Mouse (Mus musculus) embryonic facial prominence, embryonic 14.5 days (tissue): ENCODE results near the gene Snd1. TPM values are rescaled to one million over a fixed set of nuclear protein-coding genes. Genes with fewer than 3 reads are reported as not detected.

Experiments
- ATAC-seq: fragments of 200-750 bp; cut with Nextera tagmentation; 2 replicates; pipeline ENCODE4 v1.8.0; 2017; ENCODE audit warnings: low read depth, moderate number of reproducible peaks, moderate TSS enrichment
- DNase-seq: peaks from one replicate; pipeline ENCODE4 v3.0.0-alpha.2; 2015; ENCODE audit warnings: low spot score
- H3K27ac ChIP-seq: fragments of 300-500 bp; sonication (generic); replicated peaks from 2 replicates; pipeline ENCODE4 v1.5.1; 2014; ENCODE audit warnings: low read depth, mild to moderate bottlenecking, low read length, moderate library complexity
- H3K27me3 ChIP-seq: fragments of 300-500 bp; sonication (generic); replicated peaks from 2 replicates; pipeline ENCODE4 v1.6.1; 2014; ENCODE audit warnings: low read length; ENCODE audit not compliant: control insufficient read depth, insufficient read depth
- H3K36me3 ChIP-seq: fragments of 300-500 bp; sonication (generic); 2 replicates; pipeline ENCODE4 v1.6.1; 2014; ENCODE audit warnings: low read length, mixed read lengths; ENCODE audit not compliant: control insufficient read depth, insufficient read depth
- H3K4me1 ChIP-seq: fragments of 300-500 bp; sonication (generic); 2 replicates; pipeline ENCODE4 v1.6.1; 2014; ENCODE audit warnings: antibody characterized with exemption, low read length; ENCODE audit not compliant: control insufficient read depth, insufficient read depth
- H3K4me2 ChIP-seq: fragments of 300-500 bp; sonication (generic); 2 replicates; pipeline ENCODE4 v1.6.1; 2014; ENCODE audit warnings: low read depth, mild to moderate bottlenecking, low read length, moderate library complexity, mixed read lengths
- H3K4me3 ChIP-seq: fragments of 300-500 bp; sonication (generic); 2 replicates; pipeline ENCODE4 v1.5.1; 2014; ENCODE audit warnings: low read depth, mild to moderate bottlenecking, low read length
- H3K9ac ChIP-seq: fragments of 300-500 bp; sonication (generic); 2 replicates; pipeline ENCODE4 v1.6.1; 2014; ENCODE audit warnings: low read depth, mild to moderate bottlenecking, low read length, moderate library complexity, mixed read lengths
- H3K9me3 ChIP-seq: fragments of 300-500 bp; sonication (generic); 2 replicates; pipeline ENCODE4 v1.6.1; 2016; ENCODE audit warnings: low read length; ENCODE audit not compliant: control insufficient read depth
- WGBS: fragments of 180-500 bp; shearing (Covaris S2); extraction: QIAGEN DNeasy Blood & Tissue Kit; methylation state at CpG from one replicate; pipeline ENCODE4 v1.1.7; 2014; 5-methylcytosine and 5-hydroxymethylcytosine counted together
- polyA plus RNA-seq: library from polyadenylated mRNA; unstranded; fragments of >200 nt; fragmentation: Nextera tagmentation; extraction: Ambion mirVana; gene quantifications from 2 replicates; pipeline ENCODE4 v1.2.1, GENCODE M21; 2014

The Snd1 gene
- polyA plus RNA-seq, 1 experiment from 2014 or later: 111 TPM

- Histone ChIP-seq H3K36me3 (no peaks in the 10 kb centered on the region), H3K4me3 (no peak overlapping the region), H3K4me2 (no peak overlapping the region), H3K4me1 (no peaks in the 10 kb centered on the region), H3K9me3 (no peaks in the 10 kb centered on the region), H3K9ac (no peak overlapping the region), H3K27me3 (no peaks in the 10 kb centered on the region), H3K27ac (no peak overlapping the region)
- 87% methylated on average over 5 of the region's 5 CpGs for whole genome bisulfite sequencing
- ATAC-seq (no peak), DNase-seq (no peak)
These were observed 210.8 kb downstream of the Snd1 start for GRCm38 (mm10) chr6:28685745-28686144.

GRCm38 (mm10) chr6:28687776-28688175, 212.8 kb downstream of the Snd1 start:
- H3K27ac ChIP-seq: no peak overlapping the region
- ATAC-seq: no peak
- H3K36me3 ChIP-seq: no peaks in the 10 kb centered on the region
- no peak overlapping the region for H3K4me3 ChIP-seq
- H3K4me1 ChIP-seq: no peaks in the 10 kb centered on the region
- no peak overlapping the region for H3K9ac ChIP-seq
- DNase-seq: no peak
- no peaks in the 10 kb centered on the region for H3K27me3 ChIP-seq
- WGBS: 81% methylated on average over 5 of the region's 5 CpGs
- H3K4me2 ChIP-seq: no peak overlapping the region
- no peaks in the 10 kb centered on the region for H3K9me3 ChIP-seq

- Histone ChIP-seq H3K27ac (no peak overlapping the region), H3K27me3 (no peaks in the 10 kb centered on the region), H3K4me2 (no peak overlapping the region), H3K4me1 (no peaks in the 10 kb centered on the region), H3K9me3 (no peaks in the 10 kb centered on the region), H3K36me3 (no peaks in the 10 kb centered on the region), H3K9ac (no peak overlapping the region), H3K4me3 (no peak overlapping the region)
- ATAC-seq (no peak), DNase-seq (no peak)
These were observed 217.7 kb downstream of the Snd1 start for GRCm38 (mm10) chr6:28692659-28693058.

GRCm38 (mm10) chr6:28697214-28697613, 222.3 kb downstream of the Snd1 start:
- ATAC-seq: no peak
- no peaks in the 10 kb centered on the region for H3K9me3 ChIP-seq
- WGBS: 89% methylated on average over 3 of the region's 3 CpGs
- no peak overlapping the region for H3K27ac ChIP-seq
- H3K9ac ChIP-seq: no peak overlapping the region
- no peak overlapping the region for H3K4me2 ChIP-seq
- H3K27me3 ChIP-seq: no peaks in the 10 kb centered on the region
- DNase-seq: no peak
- no peaks in the 10 kb centered on the region for H3K36me3 ChIP-seq
- H3K4me3 ChIP-seq: no peak overlapping the region
- no peaks in the 10 kb centered on the region for H3K4me1 ChIP-seq

GRCm38 (mm10) chr6:28704612-28705011, 229.7 kb downstream of the Snd1 start:
- H3K9ac ChIP-seq: no peak overlapping the region
- DNase-seq (peak; percentile 30), ATAC-seq (peak; percentile 41; the same call in 1 of the 2 replicates)
- peaks cover 24% of the 10 kb centered on the region for H3K4me1 ChIP-seq
- H3K9me3 ChIP-seq: no peaks in the 10 kb centered on the region
- WGBS: 20% methylated on average over 6 of the region's 6 CpGs
- H3K4me3 ChIP-seq: no peak overlapping the region
- no peaks in the 10 kb centered on the region for H3K27me3 ChIP-seq
- peaks cover 19% of the 10 kb centered on the region for H3K36me3 ChIP-seq
- H3K27ac ChIP-seq: 0 out of 2 replicates have a peak overlapping the region, but pooled peaks have one; percentile 21
- no peak overlapping the region for H3K4me2 ChIP-seq

- Histone ChIP-seq H3K36me3 (peaks cover 24% of the 10 kb centered on the region), H3K27me3 (no peaks in the 10 kb centered on the region), H3K9ac (no peak overlapping the region), H3K4me2 (no peak overlapping the region), H3K27ac (no peak overlapping the region), H3K4me1 (peaks cover 24% of the 10 kb centered on the region), H3K4me3 (no peak overlapping the region), H3K9me3 (no peaks in the 10 kb centered on the region)
- DNase-seq: no peak
- WGBS: 73% methylated on average over 6 of the region's 6 CpGs
- ATAC-seq: no peak
These were observed 230.6 kb downstream of the Snd1 start for GRCm38 (mm10) chr6:28705384-28706107.

GRCm38 (mm10) chr6:28706108-28706975, 231.4 kb downstream of the Snd1 start:
- H3K27ac ChIP-seq: 0 out of 2 replicates have a peak overlapping the region, but pooled peaks have one; percentile 17
- DNase-seq (peak; percentile 64), ATAC-seq (peak; percentile 68)
- no peak overlapping the region for H3K9ac ChIP-seq
- no peak overlapping the region for H3K4me3 ChIP-seq
- H3K36me3 ChIP-seq: peaks cover 24% of the 10 kb centered on the region
- no peaks in the 10 kb centered on the region for H3K9me3 ChIP-seq
- H3K4me1 ChIP-seq: peaks cover 24% of the 10 kb centered on the region
- WGBS: 52% methylated on average over 8 of the region's 8 CpGs
- no peaks in the 10 kb centered on the region for H3K27me3 ChIP-seq
- no peak overlapping the region for H3K4me2 ChIP-seq

GRCm38 (mm10) chr6:28706976-28707592, 232.1 kb downstream of the Snd1 start:
- DNase-seq (no peak), ATAC-seq (no peak)
- Histone ChIP-seq H3K4me1 (peaks cover 24% of the 10 kb centered on the region), H3K36me3 (peaks cover 24% of the 10 kb centered on the region), H3K27ac (0 out of 2 replicates have a peak overlapping the region, but pooled peaks have one; percentile 17), H3K4me3 (no peak overlapping the region), H3K9me3 (no peaks in the 10 kb centered on the region), H3K4me2 (no peak overlapping the region), H3K27me3 (no peaks in the 10 kb centered on the region), H3K9ac (no peak overlapping the region)
- 75% methylated on average over 12 of the region's 12 CpGs for WGBS
